Mouse (Mus musculus) lung, adult 2 months (tissue): ENCODE measurements around the gene Wwc2.

Experiments used
- CTCF ChIP-seq: fragments of 200-500 bp; IDR thresholded peaks from 2 replicates; pipeline ENCODE4 v1.5.1; 2011; ENCODE audit warnings: mild to moderate bottlenecking, low read length, control low read depth; ENCODE audit not compliant: insufficient read depth
- POLR2A ChIP-seq: fragments of 200-500 bp; IDR thresholded peaks from 2 replicates; pipeline ENCODE4 v1.6.1; 2011; ENCODE audit warnings: low read depth, mild to moderate bottlenecking, control low read depth, low read length, borderline replicate concordance; ENCODE audit errors: extremely low read depth

DNA sequence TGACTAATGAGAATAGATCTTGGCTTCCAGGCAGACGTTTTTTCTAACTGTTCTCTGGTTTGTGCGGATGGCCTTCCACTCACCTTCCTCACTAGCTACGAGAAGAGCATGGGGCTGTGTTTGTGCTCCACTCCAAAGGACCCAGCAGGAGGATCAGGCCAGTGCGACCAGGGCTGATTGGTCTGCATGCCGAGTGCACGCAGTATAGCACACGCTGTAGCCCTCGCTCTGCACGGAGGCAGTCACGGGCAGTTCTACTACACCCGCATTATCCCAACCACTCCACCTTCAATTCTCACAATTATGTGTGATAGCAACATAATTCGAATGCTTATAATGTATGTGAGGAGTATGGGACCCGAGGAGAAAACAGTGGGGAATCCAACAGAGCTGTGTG is 99.9 kb downstream of the Wwc2 start:
- TF ChIP-seq POLR2A, result no peak
- no peak for TF ChIP-seq CTCF
